Mouse (Mus musculus) MEL (cell line): ENCODE measurements around the gene Plin4. TPM values are rescaled to one million over a fixed set of nuclear protein-coding genes. Genes with fewer than 3 reads are reported as not detected.

ENCODE experiments used
- DNase-seq: peaks from one replicate; pipeline ENCODE4 v3.0.0; 2011; ENCODE audit warnings: low read depth, low spot score
- H3K27ac ChIP-seq: 2 replicates; pipeline ENCODE4 v1.5.1; 2012; ENCODE audit warnings: low read depth, mild to moderate bottlenecking, control low read depth, low read length, moderate library complexity; ENCODE audit not compliant: control insufficient read depth
- H3K27me3 ChIP-seq, 2 experiments: fragments of 150-350 bp in 1 of 2; sonication (generic) in 1 of 2; 2 replicates each; pipeline ENCODE4 v1.6.1; 2012; ENCODE audit warnings: low read length in 2 of 2, mild to moderate bottlenecking in 2 of 2, improper control_type of control experiment in 1 of 2, moderate library complexity in 1 of 2; ENCODE audit not compliant: insufficient read depth in 2 of 2, control insufficient read depth in 1 of 2
- H3K36me3 ChIP-seq, 2 experiments: 2 replicates each; pipeline ENCODE4 v1.6.1; 2012 to 2014; ENCODE audit warnings: low read length in 2 of 2, improper control_type of control experiment in 1 of 2, inconsistent platforms in 1 of 2, mild to moderate bottlenecking in 1 of 2; ENCODE audit not compliant: insufficient read depth in 2 of 2, control insufficient read depth in 1 of 2
- H3K4me1 ChIP-seq, 2 experiments: fragments of 150-350 bp in 1 of 2; sonication (generic) in 1 of 2; 2 replicates each; pipeline ENCODE4 v1.6.1; 2012; ENCODE audit warnings: low read length in 2 of 2, improper control_type of control experiment in 1 of 2, mild to moderate bottlenecking in 1 of 2; ENCODE audit not compliant: insufficient read depth in 2 of 2, control insufficient read depth in 1 of 2
- H3K4me3 ChIP-seq, 2 experiments: fragments of 150-350 bp in 1 of 2; sonication (generic) in 1 of 2; 2 replicates each; pipeline ENCODE4 v1.5.1; 2012; ENCODE audit warnings: low read depth in 2 of 2, low read length in 2 of 2, mild to moderate bottlenecking in 2 of 2, moderate library complexity in 2 of 2, control low read depth in 1 of 2, improper control_type of control experiment in 1 of 2; ENCODE audit not compliant: control insufficient read depth in 1 of 2, insufficient read depth in 1 of 2
- H3K79me2 ChIP-seq: 2 replicates; pipeline ENCODE4 v1.6.1; 2012; ENCODE audit warnings: mild to moderate bottlenecking, low read length, moderate library complexity; ENCODE audit not compliant: control insufficient read depth, poor library complexity, insufficient read depth
- H3K9ac ChIP-seq: 2 replicates; pipeline ENCODE4 v1.6.1; 2012; ENCODE audit warnings: low read depth, mild to moderate bottlenecking, control low read depth, low read length, moderate library complexity; ENCODE audit not compliant: control insufficient read depth, poor library complexity, severe bottlenecking
- H3K9me3 ChIP-seq: fragments of 150-350 bp; sonication (generic); replicated peaks from 2 replicates; pipeline ENCODE4 v1.6.1; 2012; ENCODE audit warnings: mild to moderate bottlenecking, low read length, improper control_type of control experiment, moderate library complexity; ENCODE audit not compliant: insufficient read depth
- BHLHE40 ChIP-seq: IDR thresholded peaks from 2 replicates; pipeline ENCODE4 v1.6.1; 2012; ENCODE audit warnings: low read depth, mild to moderate bottlenecking, inconsistent platforms, low read length, improper control_type of control experiment, borderline replicate concordance
- CTCF ChIP-seq, 3 experiments: IDR thresholded peaks in 2 of 3; conservative IDR thresholded peaks in 1 of 3; 2 replicates each; pipeline ENCODE4 v1.5.1; 2011 to 2012; ENCODE audit warnings: low read length in 3 of 3, low read depth in 2 of 3, mild to moderate bottlenecking in 2 of 3, improper control_type of control experiment in 1 of 3, inconsistent platforms in 1 of 3, mixed read lengths in 1 of 3, moderate library complexity in 1 of 3; ENCODE audit not compliant: control insufficient read depth in 1 of 3, insufficient read depth in 1 of 3, poor library complexity in 1 of 3, severe bottlenecking in 1 of 3
- E2F4 ChIP-seq: IDR thresholded peaks from 2 replicates; pipeline ENCODE4 v1.6.1; 2011; ENCODE audit warnings: low read depth, low read length, improper control_type of control experiment, borderline replicate concordance
- ELF1 ChIP-seq: IDR thresholded peaks from 2 replicates; pipeline ENCODE4 v1.6.1; 2014; ENCODE audit warnings: low read depth, mild to moderate bottlenecking, inconsistent platforms, low read length, improper control_type of control experiment, moderate library complexity
- EP300 ChIP-seq, 2 experiments: IDR thresholded peaks; 2 replicates each; pipeline ENCODE4 v1.6.1; 2011; ENCODE audit warnings: improper control_type of control experiment in 2 of 2, low read length in 2 of 2, low read depth in 1 of 2, mild to moderate bottlenecking in 1 of 2
- GATA1 ChIP-seq: IDR thresholded peaks from 2 replicates; pipeline ENCODE4 v1.6.1; 2011; ENCODE audit warnings: low read depth, low read length, improper control_type of control experiment
- HCFC1 ChIP-seq: IDR thresholded peaks from 2 replicates; pipeline ENCODE4 v1.6.1; 2012; ENCODE audit warnings: low read depth, mild to moderate bottlenecking, inconsistent platforms, low read length, improper control_type of control experiment, moderate library complexity
- MAX ChIP-seq: IDR thresholded peaks from 2 replicates; pipeline ENCODE4 v1.6.1; 2011; ENCODE audit warnings: low read length, improper control_type of control experiment
- MEF2A ChIP-seq: IDR thresholded peaks from 2 replicates; pipeline ENCODE4 v1.6.1; 2014; ENCODE audit warnings: low read depth, mild to moderate bottlenecking, inconsistent platforms, low read length, improper control_type of control experiment; ENCODE audit not compliant: poor library complexity, insufficient replicate concordance, severe bottlenecking; ENCODE audit errors: extremely low read depth
- MXI1 ChIP-seq: IDR thresholded peaks from 2 replicates; pipeline ENCODE4 v1.6.1; 2011; ENCODE audit warnings: mild to moderate bottlenecking, low read depth, low read length, improper control_type of control experiment
- MYB ChIP-seq: IDR thresholded peaks from 2 replicates; pipeline ENCODE4 v1.6.1; 2011; ENCODE audit warnings: mild to moderate bottlenecking, low read depth, low read length, improper control_type of control experiment
- MYC ChIP-seq: IDR thresholded peaks from 2 replicates; pipeline ENCODE4 v1.6.1; 2011; ENCODE audit warnings: low read depth, mild to moderate bottlenecking, low read length, improper control_type of control experiment, moderate library complexity
- POLR2A ChIP-seq, 2 experiments: IDR thresholded peaks; 2 replicates each; pipeline ENCODE4 v1.6.1; 2011 to 2012; ENCODE audit warnings: low read length in 2 of 2, mild to moderate bottlenecking in 2 of 2, control low read depth in 1 of 2, improper control_type of control experiment in 1 of 2, low read depth in 1 of 2, moderate library complexity in 1 of 2; ENCODE audit not compliant: control insufficient read depth in 1 of 2, insufficient read depth in 1 of 2, poor library complexity in 1 of 2
- POLR2AphosphoS2 ChIP-seq: IDR thresholded peaks from 2 replicates; pipeline ENCODE4 v1.6.1; 2011; ENCODE audit warnings: low read length, improper control_type of control experiment
- POLR2AphosphoS5 ChIP-seq: IDR thresholded peaks from 2 replicates; pipeline ENCODE4 v1.6.1; 2012; ENCODE audit warnings: low read depth, borderline replicate concordance, mild to moderate bottlenecking, inconsistent platforms, low read length, moderate library complexity, mixed read lengths
- TAL1 ChIP-seq: IDR thresholded peaks from 2 replicates; pipeline ENCODE4 v1.6.1; 2012; ENCODE audit warnings: mild to moderate bottlenecking, inconsistent platforms, low read length, moderate library complexity, mixed read lengths
- TBP ChIP-seq: IDR thresholded peaks from 2 replicates; pipeline ENCODE4 v1.8.0; 2011; ENCODE audit warnings: low read depth, low read length, improper control_type of control experiment
- UBTF ChIP-seq: IDR thresholded peaks from 2 replicates; pipeline ENCODE4 v1.6.1; 2012; ENCODE audit warnings: low read depth, mild to moderate bottlenecking, inconsistent platforms, low read length, improper control_type of control experiment, moderate library complexity, borderline replicate concordance; ENCODE audit not compliant: insufficient read depth
- USF1 ChIP-seq: IDR thresholded peaks from 2 replicates; pipeline ENCODE4 v1.6.1; 2014; ENCODE audit warnings: low read depth, mild to moderate bottlenecking, inconsistent platforms, low read length, improper control_type of control experiment, moderate library complexity
- ZC3H11A ChIP-seq: IDR thresholded peaks from 2 replicates; pipeline ENCODE4 v1.6.1; 2012; ENCODE audit warnings: low read depth, mild to moderate bottlenecking, inconsistent platforms, low read length, improper control_type of control experiment
- ZNF384 ChIP-seq: IDR thresholded peaks from 2 replicates; pipeline ENCODE4 v1.6.1; 2012; ENCODE audit warnings: low read depth, mild to moderate bottlenecking, inconsistent platforms, low read length, improper control_type of control experiment
- polyA plus RNA-seq, 2 experiments: library from polyadenylated mRNA; stranded (reverse) in 1 of 2; unstranded in 1 of 2; fragments of >175 nt in 1 of 2; fragments of >200 nt in 1 of 2; gene quantifications; 2 replicates each; pipeline versions ENCODE4 v1.2.1 to v1.2.4; 2012; ENCODE audit warnings: low replicate concordance in 2 of 2, low read depth in 1 of 2; ENCODE audit not compliant: insufficient read length in 2 of 2, insufficient read depth in 1 of 2, missing spikeins in 1 of 2
- total RNA-seq: library from RNA; depleted of rRNA; stranded (reverse); fragments of 300-350 nt; gene quantifications from 2 replicates; pipeline ENCODE4 v1.2.3, GENCODE M21; 2012

The Plin4 gene
- total and polyA plus RNA-seq, 3 experiments = 0.07 to 0.08 TPM; not detected in 1

DNA sequence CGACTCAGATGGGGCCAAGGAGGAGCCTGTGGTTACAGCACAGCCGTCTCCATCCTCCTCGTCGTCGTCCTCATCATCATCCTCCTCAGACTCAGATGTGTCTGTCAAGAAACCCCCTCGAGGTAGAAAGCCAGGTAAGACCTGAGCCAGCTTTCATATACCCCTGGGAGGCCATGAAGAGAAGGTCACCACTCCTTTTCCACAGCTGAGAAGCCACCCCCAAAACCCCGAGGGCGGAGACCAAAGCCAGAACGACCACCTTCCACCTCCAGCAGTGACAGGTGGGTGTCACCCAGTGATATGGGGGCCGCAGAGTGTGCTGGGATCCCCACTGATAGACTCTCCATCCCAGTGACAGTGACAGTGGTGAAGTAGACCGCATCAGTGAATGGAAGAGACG lies 12.7 kb downstream of the Plin4 start:
- Histone ChIP-seq H3K9me3 (no peaks in the 10 kb centered on the region), H3K36me3 (peaks cover 0 to 5% of the 10 kb centered on the region in 2 experiments; a peak in 2 of 4 replicates), H3K27ac (no peak overlapping the region), H3K4me3 (no peak overlapping the region), H3K27me3 (no peaks in the 10 kb centered on the region), H3K4me1 (no peaks in the 10 kb centered on the region), H3K9ac (no peak overlapping the region), H3K79me2 (no peaks in the 10 kb centered on the region)
- TF ChIP-seq UBTF (no peak), ZC3H11A (no peak), POLR2AphosphoS5 (no peak), TBP (no peak), MYC (no peak), CTCF (IDR thresholded peaks at IDR 0.05 in 2 of 3, conservative IDR thresholded peaks at IDR 0.05 in 1 of 3; ENCODE audit: control insufficient read depth in 1 of 3, insufficient read depth in 1 of 3, low read depth in 2 of 3, low read length in 3 of 3, poor library complexity in 1 of 3, severe bottlenecking in 1 of 3) (no peak), ELF1 (no peak), HCFC1 (no peak), GATA1 (no peak), USF1 (no peak), MXI1 (no peak), TAL1 (no peak), POLR2A (IDR thresholded peaks at IDR 0.05; ENCODE audit: control insufficient read depth in 1 of 2, insufficient read depth in 1 of 2, low read depth in 1 of 2, low read length in 2 of 2, poor library complexity in 1 of 2) (no peak), BHLHE40 (no peak), POLR2AphosphoS2 (no peak), MAX (no peak)
- no peak for DNase-seq

- Histone ChIP-seq H3K4me3 (no peak overlapping the region), H3K4me1 (no peaks in the 10 kb centered on the region), H3K79me2 (no peaks in the 10 kb centered on the region), H3K27ac (no peak overlapping the region), H3K9ac (no peak overlapping the region), H3K9me3 (no peaks in the 10 kb centered on the region), H3K27me3 (no peaks in the 10 kb centered on the region), H3K36me3 (peaks cover 0 to 5% of the 10 kb centered on the region in 2 experiments; a peak in 2 of 4 replicates)
- TF ChIP-seq USF1 (no peak), TAL1 (no peak), E2F4 (no peak), ZNF384 (no peak), POLR2AphosphoS5 (no peak), ELF1 (no peak), MYB (no peak), EP300 (IDR thresholded peaks at IDR 0.05; ENCODE audit: low read depth in 1 of 2, low read length in 2 of 2) (no peak), MEF2A (no peak)
- no peak for DNase-seq
These were observed 16.8 kb downstream of the Plin4 start for GRCm38 (mm10) chr17:56092794-56093193.
